Mouse (Mus musculus): ENCODE results near the gene Dgkg.

DNA sequence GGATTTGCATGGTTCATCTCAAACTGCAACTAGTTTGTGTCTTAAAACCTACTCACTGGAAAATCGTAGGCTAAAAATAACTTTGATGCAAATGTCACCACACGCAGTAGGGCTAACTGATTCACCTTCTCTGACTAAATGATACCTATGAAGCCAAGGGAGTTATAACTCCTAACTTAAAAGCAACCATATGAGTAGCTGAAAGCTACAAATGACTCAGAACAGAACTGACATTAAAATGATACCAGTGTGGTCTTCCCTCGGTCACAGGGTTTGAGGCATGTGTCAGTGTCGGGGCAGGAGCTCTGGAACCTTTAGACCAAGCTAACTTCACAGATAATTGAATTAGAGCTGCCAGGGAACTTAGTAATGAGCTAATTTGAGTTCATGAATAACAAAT, 24.0 kb downstream of the Dgkg start:
- TF ChIP-seq POLR2A (IDR thresholded peaks at IDR 0.05; ENCODE audit: borderline replicate concordance, extremely low read depth, low read depth, low read length) (no peak), CTCF (IDR thresholded peaks at IDR 0.05; ENCODE audit: insufficient read depth, low read length) (no peak)

Data from lung, adult 2 months (tissue).